Mouse (Mus musculus) T-helper 2 cell (primary cell): ENCODE data around the gene Selplg.

Source experiments
- in situ Hi-C: fragments of 300-600 bp; cut with MboI, MseI; formaldehyde crosslinking; loops from one replicate; pipeline ENCODE4 v1.15.1; 2025; ENCODE audit warnings: high pct_unique_total_duplicates

The Selplg gene

GRCm38 (mm10) chr5:113855117-113855516 lies 22.7 kb upstream of the Selplg start:
- in situ Hi-C loops = no loop called here

DNA sequence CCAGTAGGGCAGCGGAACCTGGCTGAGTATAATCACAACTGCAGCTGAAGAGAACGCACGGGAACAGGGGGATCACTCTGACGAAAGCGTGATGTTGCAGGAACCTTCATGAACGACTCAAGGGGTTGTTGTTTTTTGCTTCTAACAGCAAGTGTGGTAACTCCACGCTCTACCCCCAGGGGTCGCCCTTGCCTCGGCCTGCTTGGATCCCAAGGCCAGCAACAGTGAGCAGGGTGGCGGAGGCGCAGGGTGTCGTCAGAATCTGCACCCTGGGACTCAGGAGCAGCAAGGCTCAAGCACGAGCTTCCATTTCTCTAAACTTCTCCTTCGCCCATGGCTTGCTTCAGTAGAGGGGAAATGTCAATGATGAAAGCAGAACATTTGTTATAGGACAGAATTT lies 22.1 kb upstream of the Selplg start:
- in situ Hi-C loops = no loop called here

GRCm38 (mm10) chr5:113853541-113853940 lies 21.1 kb upstream of the Selplg start:
- in situ Hi-C loops = no loop called here

DNA sequence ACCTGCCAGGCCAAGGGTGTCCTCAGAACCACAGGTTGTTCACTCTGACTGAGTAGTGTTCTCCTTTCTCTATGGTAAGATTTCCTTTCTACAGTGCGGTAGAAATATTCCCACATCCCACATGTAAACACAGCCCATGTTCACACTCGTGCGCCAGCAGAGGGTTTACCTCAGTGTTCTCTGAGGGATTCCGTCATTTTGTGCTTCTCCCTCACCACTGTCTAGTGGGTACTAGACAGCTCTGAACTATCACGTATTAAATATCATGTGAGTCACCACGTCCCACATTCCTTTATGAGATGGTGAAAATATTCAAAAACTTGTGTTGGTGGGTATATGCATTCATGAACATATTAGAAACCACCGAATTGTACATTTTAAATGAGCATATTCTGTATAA lies 20.0 kb upstream of the Selplg start:
- in situ Hi-C loops = no loop called here

DNA sequence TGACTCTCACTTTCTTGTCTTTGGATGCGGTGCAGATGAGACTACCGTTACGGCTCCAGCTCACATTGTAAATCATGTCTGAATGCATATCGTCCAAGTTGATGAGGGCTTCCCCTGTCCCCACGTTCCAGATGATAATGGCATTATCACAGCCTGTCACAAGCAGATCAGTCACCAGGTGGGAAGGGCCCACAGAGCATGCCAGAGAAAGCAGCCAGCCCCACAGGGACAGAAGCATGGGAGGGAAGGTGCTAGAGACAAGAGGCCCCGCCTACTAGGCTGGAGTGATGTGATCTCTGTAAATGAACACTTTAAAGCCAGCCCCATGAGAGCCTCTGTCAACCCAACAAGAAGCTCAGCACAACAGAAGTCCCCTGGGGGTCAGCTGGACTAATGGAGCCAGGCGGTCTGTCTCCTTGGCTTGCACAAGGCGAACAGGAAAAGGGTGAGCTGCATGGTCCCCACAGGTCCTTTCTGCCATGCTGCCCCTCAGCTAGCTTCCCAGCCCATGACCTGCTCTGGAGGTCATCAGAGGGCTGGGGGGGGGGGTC lies 18.3 kb upstream of the Selplg start:
- in situ Hi-C loops = no loop called here

GRCm38 (mm10) chr5:113847636-113848035 lies 15.2 kb upstream of the Selplg start:
- in situ Hi-C loops = loop anchor here (10.0 kb wide), 1 partner anchor 73 kb away; the partner anchor contains the start of genes Iscu and Sart3

DNA sequence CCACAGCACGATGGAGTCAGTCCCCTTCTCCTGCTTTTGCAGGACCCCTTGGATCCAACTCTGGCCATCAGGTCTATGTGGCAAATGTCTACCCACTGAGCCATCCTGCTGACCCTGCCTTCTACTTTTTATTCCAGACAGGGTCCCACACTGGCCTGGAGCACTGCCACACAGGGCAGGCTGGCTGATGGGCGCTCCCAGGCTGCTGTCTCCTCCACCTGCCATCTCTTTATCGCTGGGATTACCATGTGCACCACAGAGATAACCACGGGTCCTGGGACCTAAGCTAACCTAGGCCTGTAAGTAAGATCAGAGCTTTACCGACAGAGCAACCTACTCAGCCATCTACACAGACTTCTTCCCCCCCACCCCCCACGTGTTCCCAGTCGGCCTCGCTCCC lies 14.2 kb upstream of the Selplg start:
- in situ Hi-C loops = loop anchor here (10.0 kb wide), 1 partner anchor 72 kb away; the partner anchor contains the start of genes Iscu and Sart3

- in situ Hi-C loops = loop anchor here (10.0 kb wide), 1 partner anchor 71 kb away; the partner anchor contains the start of genes Iscu and Sart3
These were observed 13.2 kb upstream of the Selplg start for GRCm38 (mm10) chr5:113845627-113846026.

GRCm38 (mm10) chr5:113844721-113845120 lies 12.3 kb upstream of the Selplg start:
- in situ Hi-C loops = loop anchor here (10.0 kb wide), 1 partner anchor 70 kb away; the partner anchor contains the start of genes Iscu and Sart3

GRCm38 (mm10) chr5:113844106-113844505 lies 11.7 kb upstream of the Selplg start:
- in situ Hi-C loops = loop anchor here (10.0 kb wide), 1 partner anchor 69 kb away; the partner anchor contains the start of genes Iscu and Sart3

DNA sequence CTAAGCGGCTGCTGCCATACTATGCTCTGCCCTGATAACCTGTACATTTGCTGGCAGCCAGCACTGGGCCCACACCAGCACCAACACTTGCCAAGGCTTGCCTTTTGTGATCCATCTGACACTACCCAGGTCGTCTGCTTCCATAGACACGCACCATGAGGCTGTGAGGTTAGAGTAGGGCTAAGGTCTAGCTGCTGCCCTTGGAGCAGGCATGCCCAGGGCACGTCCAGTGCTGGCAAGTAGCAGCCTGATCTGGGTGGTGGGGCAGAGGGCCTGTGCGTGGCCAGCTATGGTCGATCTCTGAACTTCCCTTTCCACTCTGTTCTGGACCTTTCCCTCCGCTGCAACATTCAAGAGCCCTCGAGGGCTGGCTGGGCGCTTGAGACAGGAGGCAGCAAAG lies 10.5 kb upstream of the Selplg start:
- in situ Hi-C loops = loop anchor here (10.0 kb wide), 1 partner anchor 68 kb away; the partner anchor contains the start of genes Iscu and Sart3

DNA sequence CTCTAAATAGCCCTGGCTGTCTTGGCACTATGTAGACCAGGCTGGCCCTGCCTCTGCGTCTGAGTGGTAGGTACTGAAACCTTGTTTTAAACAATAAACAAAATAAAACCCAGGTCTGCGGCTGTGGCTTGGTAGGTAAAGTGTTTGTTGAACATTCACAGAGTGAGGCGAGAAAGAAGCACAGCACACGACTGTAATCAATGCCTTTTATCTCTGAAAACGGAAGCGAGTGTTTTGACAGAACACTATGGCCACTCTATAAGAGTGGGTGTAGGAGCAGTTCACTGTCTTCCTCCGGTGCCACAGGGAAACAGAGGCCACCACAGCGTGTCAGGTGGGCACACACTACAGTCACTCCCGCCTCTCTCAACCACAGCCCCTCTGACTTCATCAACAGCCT lies 9.8 kb upstream of the Selplg start:
- in situ Hi-C loops = loop anchor here (10.0 kb wide), 1 partner anchor 67 kb away; the partner anchor contains the start of genes Iscu and Sart3

GRCm38 (mm10) chr5:113841243-113842225 lies 9.1 kb upstream of the Selplg start:
- in situ Hi-C loops = loop anchor here (10.0 kb wide), 1 partner anchor 67 kb away; the partner anchor contains the start of genes Iscu and Sart3

- in situ Hi-C loops = loop anchor here (10.0 kb wide), 1 partner anchor 66 kb away; the partner anchor contains the start of genes Iscu and Sart3
These were observed 8.0 kb upstream of the Selplg start for GRCm38 (mm10) chr5:113840443-113840842.

DNA sequence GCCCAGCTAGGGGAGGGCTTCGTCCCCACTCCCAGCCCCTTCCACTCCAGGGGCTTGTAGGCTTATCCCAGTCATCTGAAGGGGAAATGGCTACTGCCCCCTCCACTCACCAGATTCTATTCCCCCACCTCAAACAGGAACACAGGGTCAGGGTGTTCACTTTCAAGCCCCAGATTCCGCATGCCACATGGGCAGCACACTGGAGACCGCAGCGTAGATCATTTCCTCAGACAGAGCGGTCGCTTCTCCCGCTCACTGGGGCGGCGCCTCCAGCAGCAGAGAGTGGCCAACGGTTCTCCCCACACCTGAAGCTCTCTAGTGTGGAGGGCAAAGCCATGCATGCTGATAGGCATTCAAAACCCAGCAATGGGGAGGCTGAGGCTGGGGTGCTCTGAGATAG lies 4.5 kb upstream of the Selplg start:
- in situ Hi-C loops = no loop called here

DNA sequence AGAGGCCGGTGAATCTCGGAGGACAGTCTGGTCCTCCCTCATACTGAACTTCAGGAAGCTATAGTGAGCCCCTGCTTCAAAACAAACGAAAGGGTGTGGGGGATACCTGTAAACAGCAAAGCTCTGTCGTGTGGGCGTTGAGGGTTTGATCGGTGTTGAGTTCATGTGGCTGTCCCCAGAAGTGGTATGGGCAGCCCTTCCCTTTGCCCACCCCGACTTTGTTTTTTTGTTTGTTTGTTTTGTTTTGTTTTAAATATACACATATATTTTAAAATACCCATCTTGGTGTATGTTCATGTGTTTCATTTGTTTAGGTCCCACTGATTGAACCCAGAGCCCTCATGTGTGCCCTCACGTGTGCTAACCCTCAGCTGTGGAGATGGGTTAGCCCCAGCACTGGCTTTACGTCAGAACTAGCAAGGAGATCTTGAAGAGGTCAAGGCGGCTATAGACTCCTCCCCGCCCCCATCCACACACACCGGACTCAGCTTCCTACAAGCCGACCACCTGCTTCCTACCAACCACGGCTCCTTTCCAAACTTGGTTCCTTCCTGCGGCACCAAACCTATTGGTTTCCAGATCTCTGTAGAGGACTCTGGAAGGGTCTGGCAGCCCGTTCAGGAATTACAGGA lies 988 bp upstream of the Selplg start:
- in situ Hi-C loops = no loop called here

DNA sequence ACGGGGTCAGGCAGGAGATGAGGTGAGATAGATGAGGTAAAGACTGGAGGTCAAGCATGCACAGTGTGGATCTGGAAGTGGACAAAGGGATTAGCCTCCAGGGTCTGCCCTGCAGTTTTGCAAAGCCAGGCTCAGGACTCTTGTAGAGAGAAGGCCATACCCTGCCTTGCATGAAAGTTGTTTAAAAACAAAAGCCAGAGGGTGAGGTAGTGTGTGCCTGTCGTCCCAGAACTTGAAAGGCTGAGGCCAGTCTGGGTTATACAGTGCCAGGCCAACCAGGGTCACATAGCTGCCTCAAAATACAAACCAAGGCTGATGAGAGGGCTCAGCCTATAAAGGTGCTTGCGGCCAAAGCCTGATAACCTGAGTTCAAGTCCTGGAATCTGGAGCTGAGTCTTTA lies 703 bp downstream of the Selplg start:
- in situ Hi-C loops = no loop called here

DNA sequence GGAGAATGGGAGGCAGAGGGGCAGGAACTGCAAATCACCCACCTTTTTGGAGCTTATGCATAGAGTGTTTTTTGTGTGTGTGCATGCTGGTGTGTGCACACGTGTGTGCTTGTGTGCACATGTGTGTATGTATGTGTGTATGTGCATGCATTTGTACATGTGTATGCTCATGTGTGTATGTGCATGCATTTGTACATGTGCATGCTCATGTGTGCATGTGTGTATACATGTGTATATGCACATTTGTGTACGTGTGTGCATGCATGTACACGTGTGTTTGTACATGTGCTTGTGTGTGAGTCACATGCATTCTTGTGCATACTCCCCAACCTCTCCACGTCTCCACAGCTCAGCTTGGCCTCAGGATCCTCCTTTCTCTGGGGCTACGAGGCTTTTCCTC lies 1.6 kb downstream of the Selplg start:
- in situ Hi-C loops = no loop called here

DNA sequence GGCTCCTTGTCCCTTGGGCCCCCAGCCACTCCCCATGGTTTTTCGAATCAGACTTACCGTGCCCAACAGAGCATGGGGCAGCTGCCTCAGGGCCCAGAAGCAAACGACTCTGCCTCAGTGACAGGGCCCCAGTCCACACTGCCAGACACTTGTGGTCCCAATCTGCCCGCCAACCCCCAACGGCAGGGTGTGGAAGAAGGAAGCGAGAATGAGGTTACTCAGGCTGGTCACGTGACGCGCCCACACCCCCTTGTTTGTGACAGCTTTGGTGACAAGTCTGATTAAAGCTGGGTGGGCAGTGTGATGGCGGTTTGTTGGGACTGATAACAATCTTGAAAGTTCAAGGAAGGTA lies 2.2 kb downstream of the Selplg start:
- in situ Hi-C loops = no loop called here

DNA sequence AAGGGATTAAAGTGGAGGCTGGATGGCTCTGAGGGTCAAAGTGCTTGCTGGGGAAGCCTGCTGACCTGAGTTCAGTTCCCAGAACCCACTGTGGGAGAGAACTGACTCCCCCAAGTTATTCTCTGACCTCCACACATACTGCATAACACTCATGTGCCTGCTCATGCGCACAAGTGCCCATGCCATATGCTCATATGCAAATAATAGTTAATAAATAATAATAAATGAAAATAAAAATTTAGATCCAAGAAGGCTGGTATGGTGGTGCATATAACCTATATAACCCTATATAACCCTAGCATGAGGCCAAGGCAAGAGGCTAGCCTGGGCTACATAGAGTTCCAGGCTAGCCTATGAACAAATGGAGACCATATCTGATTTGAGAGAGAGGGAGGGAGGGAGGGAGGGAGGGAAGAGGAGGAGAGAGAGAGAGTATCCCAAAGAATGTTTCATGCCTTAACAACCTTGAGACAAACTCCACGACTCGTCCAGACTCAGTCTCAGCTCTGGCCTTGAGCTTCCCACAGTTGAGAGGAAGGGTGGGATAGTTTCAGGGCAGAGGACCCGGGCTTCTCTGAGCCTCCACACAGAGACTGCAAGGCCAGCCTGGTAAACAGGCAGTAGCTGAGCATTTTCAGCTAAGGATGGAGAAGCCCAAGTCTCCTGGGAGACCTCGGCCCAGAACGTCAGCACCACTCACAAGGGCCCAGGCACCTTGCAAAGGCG lies 2.7 kb downstream of the Selplg start:
- in situ Hi-C loops = no loop called here

- in situ Hi-C loops = no loop called here
These were observed 4.0 kb downstream of the Selplg start for GRCm38 (mm10) chr5:113828481-113828880.
